Mouse (Mus musculus): ENCODE results near the gene Emc6. TPM values are rescaled to one million over a fixed set of nuclear protein-coding genes. Genes with fewer than 3 reads are reported as not detected.

The Emc6 gene
- polyA plus RNA-seq, 1 experiment from 2014 or later = 122 TPM

GRCm38 (mm10) chr11:73144261-73144681 lies 32.6 kb downstream of the Emc6 start:
- H3K9ac ChIP-seq = no peak overlapping the region
- ATAC-seq (ENCODE audit: low FRiP score, low read depth) = no peak
- H3K27me3 ChIP-seq (replicated peaks) = no peaks in the 10 kb centered on the region
- H3K9me3 ChIP-seq = no peaks in the 10 kb centered on the region
- 86% methylated on average over 1 of the region's 1 CpGs for WGBS
- no peaks in the 10 kb centered on the region for H3K36me3 ChIP-seq
- H3K4me1 ChIP-seq = no peaks in the 10 kb centered on the region
- H3K27ac ChIP-seq = no peak overlapping the region
- no peak overlapping the region for H3K4me2 ChIP-seq (replicated peaks)
- no peak overlapping the region for H3K4me3 ChIP-seq

DNA sequence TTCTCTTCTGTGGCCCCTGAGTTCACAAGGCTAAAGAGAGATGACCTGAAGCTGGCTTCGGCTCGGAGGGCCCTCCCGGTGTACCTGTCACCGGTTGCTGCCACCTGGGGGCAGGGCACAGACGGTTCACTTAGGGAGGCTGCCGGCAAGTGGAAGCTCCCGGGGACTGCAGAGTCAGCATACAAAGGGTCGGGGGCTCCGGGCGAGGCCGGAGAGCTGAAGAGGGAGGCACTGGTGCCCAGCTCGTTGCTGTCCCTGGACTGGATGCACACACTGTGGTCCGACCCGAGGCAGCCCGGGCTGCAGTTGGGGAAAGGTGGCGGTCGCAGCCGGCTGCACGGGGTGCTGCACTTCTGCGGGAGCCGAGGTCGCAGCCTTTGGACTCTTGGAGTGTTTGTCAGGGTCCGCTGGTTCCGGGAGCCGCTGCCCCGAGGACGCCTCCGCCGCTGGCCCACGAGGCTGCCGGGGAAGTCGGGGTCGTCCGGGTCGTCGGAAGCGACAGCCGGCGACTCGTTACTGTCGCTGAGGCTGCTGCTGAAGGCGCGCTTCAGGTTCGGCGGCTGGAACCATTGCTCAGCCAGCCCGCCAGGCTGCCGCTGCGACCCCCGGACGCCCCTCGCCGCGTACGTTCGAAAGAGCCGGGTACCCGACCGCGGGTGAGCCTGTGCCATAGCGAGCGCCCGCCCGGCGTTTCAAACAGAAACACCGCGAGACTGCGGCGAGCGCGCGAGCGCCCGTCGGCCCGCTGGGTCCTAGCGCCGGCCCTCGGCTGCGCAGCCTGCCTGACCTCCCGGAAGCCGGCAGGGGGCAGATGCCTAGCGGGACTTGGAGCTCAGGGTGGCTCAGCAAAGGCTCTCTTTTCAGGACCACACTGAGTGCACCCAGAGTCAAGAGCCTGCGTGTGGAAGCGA lies 39.0 kb downstream of the Emc6 start, which contains the start of gene Haspin:
Haspin (minus strand) TSS at position 704 of the 911 bp plus-strand sequence.
- H3K27me3 ChIP-seq (replicated peaks) = no peaks in the 10 kb centered on the region
- peak within 1 kb of the TSS; percentile 78 for H3K9ac ChIP-seq
- WGBS = under 1% methylated on average over 84 of the region's 84 CpGs
- no peaks in the 10 kb centered on the region for H3K9me3 ChIP-seq
- ATAC-seq (ENCODE audit: low FRiP score, low read depth) = peak; percentile 91
- no peak within 1 kb of the TSS for H3K27ac ChIP-seq
- H3K4me1 ChIP-seq = peaks cover 27% of the 10 kb centered on the region
- peak within 1 kb of the TSS; percentile 85 for H3K4me2 ChIP-seq (replicated peaks)
- H3K4me3 ChIP-seq = peak within 1 kb of the TSS; percentile 82
- peaks cover 16% of the 10 kb centered on the region for H3K36me3 ChIP-seq

DNA sequence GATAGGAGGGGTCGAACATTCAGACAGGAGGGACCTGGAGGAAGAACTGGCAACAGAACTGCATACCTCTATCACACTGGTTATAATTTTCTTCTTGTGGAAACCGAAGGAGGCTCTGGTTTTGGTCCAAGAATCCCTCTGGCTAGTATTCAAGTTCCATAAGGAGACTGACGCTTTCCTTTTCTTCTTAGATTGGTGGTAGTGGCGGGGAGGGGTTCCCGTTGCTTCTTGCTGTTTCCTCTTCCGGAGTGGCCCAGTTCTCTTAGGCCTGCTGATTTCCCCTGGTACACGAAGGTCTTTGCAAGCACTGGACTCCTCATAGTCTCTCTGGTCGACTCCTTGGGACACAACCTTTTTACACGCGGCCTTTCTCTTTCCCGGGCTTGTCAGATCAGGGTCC lies 39.7 kb downstream of the Emc6 start:
- Histone ChIP-seq H3K9me3 (no peaks in the 10 kb centered on the region), H3K27me3 (replicated peaks) (no peaks in the 10 kb centered on the region), H3K9ac (peak overlapping the region; percentile 78), H3K27ac (no peak overlapping the region), H3K4me1 (peaks cover 27% of the 10 kb centered on the region), H3K4me3 (peak overlapping the region; percentile 82), H3K36me3 (peaks cover 24% of the 10 kb centered on the region), H3K4me2 (replicated peaks) (peak overlapping the region; percentile 85)
- 44% methylated on average over 11 of the region's 11 CpGs for WGBS
- ATAC-seq (ENCODE audit: low FRiP score, low read depth) = no peak

- H3K9ac ChIP-seq = 0 out of 2 replicates have a peak overlapping the region, but pooled peaks have one; percentile 10
- peak overlapping the region; percentile 82; the same call in 1 of the 2 replicates for H3K4me3 ChIP-seq
- 63% methylated on average over 6 of the region's 6 CpGs for WGBS
These were observed 40.2 kb downstream of the Emc6 start for GRCm38 (mm10) chr11:73136587-73136986.

GRCm38 (mm10) chr11:73134222-73134621 lies 42.6 kb downstream of the Emc6 start:
- no peak overlapping the region for H3K4me3 ChIP-seq
- no peak overlapping the region for H3K27ac ChIP-seq
- H3K36me3 ChIP-seq = peaks cover 24% of the 10 kb centered on the region
- 91% methylated on average over 5 of the region's 5 CpGs for WGBS
- H3K27me3 ChIP-seq (replicated peaks) = no peaks in the 10 kb centered on the region
- H3K9ac ChIP-seq = no peak overlapping the region
- no peaks in the 10 kb centered on the region for H3K9me3 ChIP-seq
- H3K4me2 ChIP-seq (replicated peaks) = peak overlapping the region; percentile 30
- H3K4me1 ChIP-seq = peaks cover 27% of the 10 kb centered on the region
- no peak for ATAC-seq (ENCODE audit: low FRiP score, low read depth)

More at GRCm38 (mm10) chr11:73136587-73136986, 40.2 kb downstream of the Emc6 start:
- Histone ChIP-seq H3K9me3 (no peaks in the 10 kb centered on the region), H3K4me2 (replicated peaks) (peak overlapping the region; percentile 85), H3K27ac (no peak overlapping the region), H3K27me3 (replicated peaks) (no peaks in the 10 kb centered on the region), H3K36me3 (peaks cover 24% of the 10 kb centered on the region), H3K4me1 (peaks cover 27% of the 10 kb centered on the region)
- ATAC-seq (ENCODE audit: low FRiP score, low read depth) = no peak

GRCm38 (mm10) chr11:73132999-73133398 lies 43.8 kb downstream of the Emc6 start:
- Histone ChIP-seq H3K27ac (no peak overlapping the region), H3K9ac (no peak overlapping the region), H3K9me3 (no peaks in the 10 kb centered on the region), H3K27me3 (replicated peaks) (no peaks in the 10 kb centered on the region), H3K36me3 (peaks cover 24% of the 10 kb centered on the region), H3K4me1 (peaks cover 27% of the 10 kb centered on the region), H3K4me2 (replicated peaks) (no peak overlapping the region), H3K4me3 (no peak overlapping the region)
- no peak for ATAC-seq (ENCODE audit: low FRiP score, low read depth)
- 98% methylated on average over 6 of the region's 6 CpGs for WGBS

DNA sequence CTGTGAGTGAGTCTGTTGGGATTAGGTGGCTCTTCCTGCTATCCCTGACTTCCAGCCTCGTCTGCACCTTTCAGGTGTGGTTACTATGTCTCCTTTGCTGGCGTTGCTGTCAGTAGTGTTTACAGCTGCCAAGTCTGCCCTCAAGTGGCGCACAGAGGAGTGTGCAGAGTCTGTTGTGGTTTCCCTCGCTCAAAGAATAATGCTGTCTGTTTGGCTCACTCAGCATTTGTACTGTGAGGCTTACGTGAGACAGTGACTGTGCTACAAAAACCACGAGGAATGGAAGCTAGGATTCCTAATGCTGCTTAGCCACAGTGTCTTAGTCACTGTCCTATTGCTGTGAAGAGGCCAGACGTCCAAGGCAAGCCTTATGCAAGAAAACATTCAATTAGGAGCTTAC lies 45.8 kb downstream of the Emc6 start:
- no peaks in the 10 kb centered on the region for H3K9me3 ChIP-seq
- H3K27me3 ChIP-seq (replicated peaks) = no peaks in the 10 kb centered on the region
- no peak for ATAC-seq (ENCODE audit: low FRiP score, low read depth)
- peaks cover 10% of the 10 kb centered on the region for H3K4me1 ChIP-seq
- no peak overlapping the region for H3K27ac ChIP-seq
- peaks cover 28% of the 10 kb centered on the region for H3K36me3 ChIP-seq
- WGBS = 86% methylated on average over 7 of the region's 7 CpGs
- no peak overlapping the region for H3K4me3 ChIP-seq
- no peak overlapping the region for H3K9ac ChIP-seq
- no peak overlapping the region for H3K4me2 ChIP-seq (replicated peaks)

GRCm38 (mm10) chr11:73126495-73126894 lies 50.3 kb downstream of the Emc6 start:
- Histone ChIP-seq H3K9ac (no peak overlapping the region), H3K27ac (no peak overlapping the region), H3K36me3 (peaks cover 5% of the 10 kb centered on the region; the same call in 1 of the 2 replicates), H3K4me3 (no peak overlapping the region), H3K4me1 (no peaks in the 10 kb centered on the region), H3K27me3 (replicated peaks) (no peaks in the 10 kb centered on the region), H3K9me3 (no peaks in the 10 kb centered on the region), H3K4me2 (replicated peaks) (no peak overlapping the region)
- ATAC-seq (ENCODE audit: low FRiP score, low read depth) = no peak
- 95% methylated on average over 6 of the region's 6 CpGs for WGBS

Other genes with a start within 250 kb of the Emc6 start
- 1.2 and 1.3 TPM in 2 replicates for gene Atp2a3, start 215.9 kb downstream of the Emc6 start, polyA plus RNA-seq (2016; fragmentation: Nextera tagmentation; extraction: Ambion mirVana)
- 1.4 TPM in 2 replicates for gene P2rx1, start 177.9 kb downstream of the Emc6 start, polyA plus RNA-seq (2016; fragmentation: Nextera tagmentation; extraction: Ambion mirVana)
- gene Camkk1, start 158.0 kb downstream of the Emc6 start, polyA plus RNA-seq (2016; fragmentation: Nextera tagmentation; extraction: Ambion mirVana) = 14.7 and 14.8 TPM in 2 replicates
- gene Ncbp3, start 129.3 kb downstream of the Emc6 start, polyA plus RNA-seq (2016; fragmentation: Nextera tagmentation; extraction: Ambion mirVana) = 14.3 and 15.1 TPM in 2 replicates
- 0.34 TPM in 2 replicates for gene Itgae, start 86.5 kb downstream of the Emc6 start, polyA plus RNA-seq (2016; fragmentation: Nextera tagmentation; extraction: Ambion mirVana)
- gene Haspin, start 38.7 kb downstream of the Emc6 start, polyA plus RNA-seq (2016; fragmentation: Nextera tagmentation; extraction: Ambion mirVana) = 11.0 and 11.1 TPM in 2 replicates
- gene P2rx5, start 16.6 kb downstream of the Emc6 start, polyA plus RNA-seq (2016; fragmentation: Nextera tagmentation; extraction: Ambion mirVana) = 0.22 and 0.30 TPM in 2 replicates
- gene Tax1bp3, start within 50 bp of the Emc6 start, polyA plus RNA-seq (2016; fragmentation: Nextera tagmentation; extraction: Ambion mirVana) = 198 and 205 TPM in 2 replicates
- 21.5 and 26.1 TPM in 2 replicates for gene Ctns, start 22.0 kb upstream of the Emc6 start, polyA plus RNA-seq (2016; fragmentation: Nextera tagmentation; extraction: Ambion mirVana)
- 1.9 and 2.3 TPM in 2 replicates for gene Shpk, start 22.4 kb upstream of the Emc6 start, polyA plus RNA-seq (2016; fragmentation: Nextera tagmentation; extraction: Ambion mirVana)
- gene Trpv1, start 57.3 kb upstream of the Emc6 start, polyA plus RNA-seq (2016; fragmentation: Nextera tagmentation; extraction: Ambion mirVana) = 0.38 and 0.98 TPM in 2 replicates
- 0.14 and 0.15 TPM in 2 replicates for gene Trpv3, start 90.4 kb upstream of the Emc6 start, polyA plus RNA-seq (2016; fragmentation: Nextera tagmentation; extraction: Ambion mirVana)
- 0.34 and 0.65 TPM in 2 replicates for gene Aspa, start 152.6 kb upstream of the Emc6 start, polyA plus RNA-seq (2016; fragmentation: Nextera tagmentation; extraction: Ambion mirVana)
- gene Gm49340, start 152.7 kb upstream of the Emc6 start, polyA plus RNA-seq (2016; fragmentation: Nextera tagmentation; extraction: Ambion mirVana) = not detected in 2 replicates
- gene Spata22, start 152.7 kb upstream of the Emc6 start, polyA plus RNA-seq (2016; fragmentation: Nextera tagmentation; extraction: Ambion mirVana) = not detected in 2 replicates
- not detected in 2 replicates for gene Olfr20, start 173.7 kb upstream of the Emc6 start, polyA plus RNA-seq (2016; fragmentation: Nextera tagmentation; extraction: Ambion mirVana)
- not detected in 2 replicates for gene Olfr376, start 194.2 kb upstream of the Emc6 start, polyA plus RNA-seq (2016; fragmentation: Nextera tagmentation; extraction: Ambion mirVana)
- not detected in 2 replicates for gene Olfr1, start 222.6 kb upstream of the Emc6 start, polyA plus RNA-seq (2016; fragmentation: Nextera tagmentation; extraction: Ambion mirVana)

All from neural tube, embryonic 12.5 days (tissue).